Mouse (Mus musculus) kidney, adult 18-20 months (tissue): Measurements from ENCODE around the gene Slc43a1.
"Not testable (repeated sequence)": the region's sequence is repeated elsewhere in the genome, so short reads cannot be mapped to it uniquely, and the experiment has no call there.

Experiments
- DNase-seq: peaks from one replicate; pipeline ENCODE4 v3.0.0; 2021

Slc43a1 gene

GRCm38 (mm10) chr2:84868977-84869376, 30.3 kb downstream of the Slc43a1 start:
- no peak for DNase-seq

- DNase-seq: no peak
These were observed 32.0 kb downstream of the Slc43a1 start for GRCm38 (mm10) chr2:84870623-84871160.

- peak; percentile 78 for DNase-seq
These were observed 33.6 kb downstream of the Slc43a1 start for GRCm38 (mm10) chr2:84872105-84872716.

GRCm38 (mm10) chr2:84875842-84876241, 37.2 kb downstream of the Slc43a1 start:
- no peak for DNase-seq

- DNase-seq: no peak
These were observed 41.9 kb downstream of the Slc43a1 start for GRCm38 (mm10) chr2:84880590-84880989.

GRCm38 (mm10) chr2:84882606-84883005, 44.0 kb downstream of the Slc43a1 start:
- no peak for DNase-seq

GRCm38 (mm10) chr2:84883084-84883483, 44.4 kb downstream of the Slc43a1 start:
- DNase-seq: no peak

- no peak for DNase-seq
These were observed 44.9 kb downstream of the Slc43a1 start for GRCm38 (mm10) chr2:84883530-84883929.

GRCm38 (mm10) chr2:84883942-84884341, 45.3 kb downstream of the Slc43a1 start:
- DNase-seq: no peak

- no peak for DNase-seq
These were observed 46.0 kb downstream of the Slc43a1 start for GRCm38 (mm10) chr2:84884611-84885010.

GRCm38 (mm10) chr2:84885084-84886055, 46.7 kb downstream of the Slc43a1 start:
- no peak for DNase-seq

GRCm38 (mm10) chr2:84886234-84886731, 47.6 kb downstream of the Slc43a1 start, which contains the start of gene Rtn4rl2:
Rtn4rl2 (minus strand) TSS chr2:84886710.
- no peak for DNase-seq

GRCm38 (mm10) chr2:84886821-84887281, 48.2 kb downstream of the Slc43a1 start:
- DNase-seq: peak; percentile 46

- DNase-seq: peak; percentile 61
These were observed 49.0 kb downstream of the Slc43a1 start for GRCm38 (mm10) chr2:84887411-84888271.

- DNase-seq: peak; percentile 75
These were observed 50.1 kb downstream of the Slc43a1 start for GRCm38 (mm10) chr2:84888657-84889315.

- no peak for DNase-seq
These were observed 50.8 kb downstream of the Slc43a1 start for GRCm38 (mm10) chr2:84889316-84890044.

GRCm38 (mm10) chr2:84890045-84890340, 51.3 kb downstream of the Slc43a1 start:
- peak; percentile 85 for DNase-seq

GRCm38 (mm10) chr2:84893359-84893758, 54.7 kb downstream of the Slc43a1 start:
- no peak for DNase-seq

GRCm38 (mm10) chr2:84895495-84896198, 57.0 kb downstream of the Slc43a1 start:
- DNase-seq: no peak

GRCm38 (mm10) chr2:84896686-84897085, 58.0 kb downstream of the Slc43a1 start:
- not testable (repeated sequence) for DNase-seq

- no peak for DNase-seq
These were observed 74.1 kb downstream of the Slc43a1 start for GRCm38 (mm10) chr2:84912722-84913121.
